Mouse (Mus musculus): ENCODE measurements at regions not wholly inside any gene's neighbourhood (a gene's known extent, or its start where the extent isn't known, plus 50 kb on each side); places are given as distances from the start of the nearest gene placed in this dataset.

DNA sequence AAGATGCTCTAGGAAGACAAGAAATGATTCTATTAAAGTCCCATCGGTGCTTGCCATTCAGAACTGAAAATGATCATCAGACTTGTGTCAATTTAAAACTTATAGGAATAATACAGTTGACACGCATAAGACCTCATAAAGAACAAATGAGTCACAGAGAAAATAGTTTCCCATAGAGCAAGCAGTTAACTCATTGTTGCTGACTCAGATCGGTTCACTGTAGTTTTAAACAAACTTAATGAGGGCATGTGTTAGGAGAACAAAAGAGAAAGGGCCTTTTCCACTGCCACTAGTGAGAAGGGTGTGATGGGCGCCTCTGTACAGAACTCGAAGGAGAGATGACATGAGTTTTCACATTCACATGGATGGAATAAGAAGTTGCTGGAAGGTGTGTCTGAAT, 118.3 kb upstream of the Ifne start:
- Histone ChIP-seq H3K27me3 (ENCODE audit: low read depth, poor library complexity, severe bottlenecking) (no peaks in the 10 kb centered on the region), H3K9me3 (replicated peaks) (no peaks in the 10 kb centered on the region), H3K4me3 (no peak overlapping the region), H3K4me1 (no peaks in the 10 kb centered on the region), H3K27ac (no peak overlapping the region), H3K36me3 (no peaks in the 10 kb centered on the region)
- WGBS, result 91% methylated on average over 5 of the region's 5 CpGs
- no peak for DNase-seq (ENCODE audit: low spot score)

DNA sequence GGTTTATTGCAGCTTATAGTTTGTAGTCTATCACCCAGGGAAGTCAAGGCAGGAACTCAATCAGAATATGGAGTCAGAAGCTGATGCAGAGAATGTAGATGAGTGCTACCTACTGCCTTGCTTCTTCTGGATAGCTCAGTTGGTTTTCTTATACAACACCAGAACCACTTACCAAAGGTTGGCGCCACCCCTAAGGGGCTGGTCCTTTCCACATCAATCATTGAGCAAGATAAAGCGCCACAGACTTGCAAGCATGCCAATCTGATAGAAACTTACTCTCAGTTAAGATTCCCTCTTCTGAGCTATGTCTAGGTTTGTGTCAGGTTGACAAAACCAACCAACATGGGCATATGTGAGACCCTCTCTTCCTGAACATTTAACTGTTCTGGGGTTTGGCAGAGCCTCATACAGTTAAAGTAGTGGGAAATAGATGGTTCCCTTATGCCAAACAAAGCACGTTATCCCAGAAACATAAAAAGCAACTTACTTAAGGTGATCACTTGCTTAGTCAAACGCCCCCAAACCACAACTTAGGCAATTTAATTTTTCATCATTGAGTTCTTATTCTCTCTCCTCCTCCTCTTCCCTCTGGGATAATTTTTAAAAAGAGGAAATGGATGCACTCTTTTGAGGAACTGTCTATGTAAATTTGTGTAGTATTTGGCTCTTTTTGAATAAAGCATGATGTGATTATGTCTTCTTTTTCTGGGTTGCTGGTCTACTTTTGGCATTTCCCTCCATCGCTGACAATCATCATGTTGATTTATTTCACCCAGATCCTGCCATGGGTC, 115.3 kb upstream of the Ifne start:
- no peak for DNase-seq (ENCODE audit: low spot score)
- no peak overlapping the region for H3K4me3 ChIP-seq
- no peaks in the 10 kb centered on the region for H3K36me3 ChIP-seq
- 87% methylated on average over 5 of the region's 5 CpGs for WGBS
- H3K4me1 ChIP-seq, result no peaks in the 10 kb centered on the region
- no peak overlapping the region for H3K27ac ChIP-seq
- H3K27me3 ChIP-seq (ENCODE audit: low read depth, poor library complexity, severe bottlenecking), result no peaks in the 10 kb centered on the region
- no peaks in the 10 kb centered on the region for H3K9me3 ChIP-seq (replicated peaks)

DNA sequence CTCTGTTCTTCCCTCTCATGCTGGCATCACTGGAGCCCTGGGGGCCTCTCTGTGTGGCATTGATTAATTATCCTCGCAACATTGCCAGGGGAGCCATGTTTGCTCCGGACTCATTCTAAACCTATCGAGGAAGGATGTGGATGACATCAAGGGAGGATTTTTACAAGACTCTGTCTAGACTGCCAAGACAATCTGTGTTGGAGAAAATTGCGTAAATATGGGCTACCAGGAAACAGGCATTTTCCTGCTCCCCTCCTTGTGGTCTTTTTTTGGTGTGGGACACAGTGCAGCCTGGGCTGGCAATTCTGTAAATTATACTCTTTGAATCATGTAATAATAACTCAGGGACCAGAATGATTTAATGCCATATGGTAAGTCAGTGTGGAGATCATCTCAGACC, 114.5 kb upstream of the Ifne start:
- Histone ChIP-seq H3K36me3 (no peaks in the 10 kb centered on the region), H3K4me1 (no peaks in the 10 kb centered on the region), H3K9me3 (replicated peaks) (no peaks in the 10 kb centered on the region), H3K4me3 (no peak overlapping the region), H3K27me3 (ENCODE audit: low read depth, poor library complexity, severe bottlenecking) (no peaks in the 10 kb centered on the region), H3K27ac (no peak overlapping the region)
- 85% methylated on average over 4 of the region's 4 CpGs for WGBS
- no peak for DNase-seq (ENCODE audit: low spot score)

DNA sequence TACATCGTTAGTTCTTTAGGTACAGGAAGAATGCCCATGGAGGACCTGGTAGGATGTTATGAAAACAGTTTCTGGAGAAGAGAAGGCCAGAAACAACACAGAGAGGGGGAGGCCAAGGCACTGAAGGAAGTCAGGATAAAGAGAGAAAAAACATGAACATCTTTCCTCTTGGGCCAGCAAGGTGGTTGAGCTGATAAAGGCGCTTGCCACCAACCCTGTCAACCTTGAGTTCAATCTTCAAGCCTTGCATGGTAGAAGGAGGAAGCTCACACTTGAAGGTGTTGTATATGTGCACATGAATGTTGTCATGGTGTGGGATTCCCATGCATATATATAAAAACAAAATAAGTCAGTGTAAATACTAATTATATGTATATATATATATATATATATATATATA, 112.5 kb upstream of the Ifne start:
- H3K9me3 ChIP-seq (replicated peaks), result no peaks in the 10 kb centered on the region
- WGBS, result 89% methylated on average over 2 of the region's 2 CpGs
- no peak for DNase-seq (ENCODE audit: low spot score)
- no peak overlapping the region for H3K27ac ChIP-seq
- H3K36me3 ChIP-seq, result no peaks in the 10 kb centered on the region
- H3K4me3 ChIP-seq, result no peak overlapping the region
- H3K4me1 ChIP-seq, result no peaks in the 10 kb centered on the region
- H3K27me3 ChIP-seq (ENCODE audit: low read depth, poor library complexity, severe bottlenecking), result no peaks in the 10 kb centered on the region

DNA sequence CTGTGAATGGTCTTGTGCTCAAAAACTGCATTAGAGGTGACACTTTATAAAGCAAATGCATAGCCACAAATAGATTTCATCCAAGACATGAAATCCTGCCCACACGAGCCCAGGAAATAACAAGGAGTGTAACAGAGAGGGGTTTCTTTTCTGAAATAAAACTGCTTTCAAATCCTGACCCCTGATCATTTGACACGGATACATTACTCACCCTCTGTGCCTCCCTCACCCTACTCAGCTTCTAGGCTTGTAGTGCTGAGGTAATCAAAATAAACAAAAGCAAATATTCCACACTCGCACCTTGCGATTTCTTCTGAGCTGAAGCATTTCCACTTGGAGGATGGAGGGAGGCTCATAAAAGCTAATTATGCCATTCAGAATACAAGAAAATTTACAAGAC, 108.4 kb upstream of the Ifne start:
- no peak overlapping the region for H3K4me3 ChIP-seq
- no peak for DNase-seq (ENCODE audit: low spot score)
- WGBS, result 71% methylated on average over 4 of the region's 4 CpGs
- no peaks in the 10 kb centered on the region for H3K9me3 ChIP-seq (replicated peaks)
- no peak overlapping the region for H3K27ac ChIP-seq
- no peaks in the 10 kb centered on the region for H3K36me3 ChIP-seq
- H3K4me1 ChIP-seq, result no peaks in the 10 kb centered on the region
- no peaks in the 10 kb centered on the region for H3K27me3 ChIP-seq (ENCODE audit: low read depth, poor library complexity, severe bottlenecking)

DNA sequence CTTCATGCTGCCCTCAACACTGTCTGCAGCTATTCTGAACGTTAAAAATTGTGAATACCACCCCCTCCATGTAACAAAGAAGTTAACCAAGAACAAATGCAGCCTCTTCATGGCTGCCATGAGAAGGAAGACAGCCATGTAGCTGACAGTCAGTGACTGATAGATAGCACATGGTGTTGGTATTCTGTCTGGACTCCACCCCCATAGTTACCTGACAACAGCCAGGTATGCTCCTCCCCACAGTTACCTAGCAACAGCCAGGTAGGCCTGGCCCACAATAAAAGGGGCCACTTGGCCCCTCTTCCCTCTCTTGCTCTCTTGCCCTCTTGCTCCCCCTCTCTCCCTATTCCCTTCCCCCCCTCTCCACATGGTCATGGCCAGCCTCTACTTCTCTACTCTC, 107.1 kb upstream of the Ifne start:
- H3K4me3 ChIP-seq, result no peak overlapping the region
- H3K27me3 ChIP-seq (ENCODE audit: low read depth, poor library complexity, severe bottlenecking), result no peaks in the 10 kb centered on the region
- no peaks in the 10 kb centered on the region for H3K4me1 ChIP-seq
- no peaks in the 10 kb centered on the region for H3K36me3 ChIP-seq
- no peak for DNase-seq (ENCODE audit: low spot score)
- H3K27ac ChIP-seq, result no peak overlapping the region
- WGBS, result 76% methylated on average over 1 of the region's 1 CpGs
- H3K9me3 ChIP-seq (replicated peaks), result no peaks in the 10 kb centered on the region

DNA sequence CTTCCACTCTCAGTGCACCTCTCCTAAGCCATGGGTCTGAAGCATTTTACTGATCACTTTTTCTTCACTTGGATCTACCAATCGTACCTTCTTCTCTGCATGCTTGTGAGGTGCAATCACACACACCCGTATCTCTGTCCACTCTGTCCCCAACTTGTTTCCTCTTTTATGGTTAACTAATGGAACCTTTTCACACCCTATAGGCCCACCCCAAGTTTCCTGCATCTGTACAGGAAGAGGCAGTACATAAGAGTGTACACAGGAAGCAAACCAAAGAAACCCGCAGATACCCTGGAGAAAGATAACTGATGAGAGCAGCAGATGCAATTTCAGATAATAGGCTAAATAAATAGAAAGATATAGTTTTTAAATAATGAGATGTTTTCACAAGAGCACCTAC, 102.5 kb upstream of the Ifne start:
- no peak overlapping the region for H3K27ac ChIP-seq
- no peaks in the 10 kb centered on the region for H3K9me3 ChIP-seq (replicated peaks)
- WGBS, result 84% methylated on average over 3 of the region's 3 CpGs
- H3K4me3 ChIP-seq, result no peak overlapping the region
- no peak for DNase-seq (ENCODE audit: low spot score)
- H3K36me3 ChIP-seq, result no peaks in the 10 kb centered on the region
- no peaks in the 10 kb centered on the region for H3K27me3 ChIP-seq (ENCODE audit: low read depth, poor library complexity, severe bottlenecking)
- no peaks in the 10 kb centered on the region for H3K4me1 ChIP-seq

DNA sequence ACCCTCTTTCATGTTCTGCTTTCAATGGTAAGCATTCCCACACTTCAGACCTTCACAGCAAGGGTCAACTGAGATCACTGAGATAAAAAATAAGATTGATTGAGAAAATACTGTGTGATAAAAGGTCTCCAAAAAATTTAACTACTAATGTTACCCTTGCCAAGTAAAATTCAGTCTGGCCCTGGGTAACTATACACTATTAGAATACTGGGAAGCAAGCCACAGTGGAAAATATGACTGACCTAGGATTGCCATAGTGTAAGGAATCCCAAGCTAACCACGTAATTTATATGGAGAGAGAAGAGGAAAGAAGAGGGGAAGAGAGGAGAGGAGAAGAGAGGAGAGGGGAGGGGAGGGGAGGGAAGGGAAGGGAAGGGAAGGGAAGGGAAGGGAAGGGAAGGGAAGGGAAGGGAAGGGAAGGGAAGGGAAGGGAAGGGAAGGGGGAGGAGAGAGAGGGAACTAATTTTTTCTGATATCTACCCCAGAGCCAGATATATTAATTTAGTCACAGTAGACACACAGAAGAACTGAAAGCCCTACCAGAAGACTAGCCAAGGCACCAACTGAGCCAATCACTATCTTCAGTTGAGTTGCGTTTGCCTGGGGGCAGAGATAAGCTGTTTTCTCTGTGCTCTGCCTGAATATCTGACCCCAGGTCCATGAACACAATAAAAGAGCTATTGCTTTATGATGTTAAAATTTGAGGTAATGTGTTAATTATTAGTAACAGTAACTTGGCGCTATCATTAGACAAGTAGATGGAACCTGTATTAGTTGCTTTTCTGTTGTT, 97.3 kb upstream of the Ifne start:
- DNase-seq (ENCODE audit: low spot score), result no peak
- Histone ChIP-seq H3K27ac (no peak overlapping the region), H3K9me3 (replicated peaks) (no peaks in the 10 kb centered on the region), H3K4me1 (no peaks in the 10 kb centered on the region), H3K27me3 (ENCODE audit: low read depth, poor library complexity, severe bottlenecking) (no peaks in the 10 kb centered on the region), H3K4me3 (no peak overlapping the region), H3K36me3 (no peaks in the 10 kb centered on the region)
- WGBS, result 80% methylated on average over 3 of the region's 3 CpGs

DNA sequence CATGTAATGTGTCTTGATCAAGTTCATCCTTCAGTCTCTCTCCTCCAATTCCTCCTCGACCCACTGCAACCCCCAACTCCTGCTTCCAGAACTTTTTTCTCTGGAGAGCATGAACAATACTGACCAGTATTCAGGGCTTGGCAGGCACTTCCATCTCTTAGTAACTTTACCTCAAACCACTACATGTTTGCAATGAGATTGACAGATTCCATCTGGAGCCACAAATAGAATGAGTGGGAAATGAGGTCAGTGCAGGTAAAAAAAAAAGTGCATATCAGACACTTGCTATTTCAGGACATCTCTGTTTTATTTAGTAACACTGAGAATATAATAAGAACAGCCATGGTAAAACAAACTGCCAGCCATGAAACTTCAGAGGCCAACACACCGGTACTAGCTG, 94.5 kb upstream of the Ifne start:
- DNase-seq (ENCODE audit: low spot score), result no peak
- H3K4me3 ChIP-seq, result no peak overlapping the region
- H3K36me3 ChIP-seq, result no peaks in the 10 kb centered on the region
- no peak overlapping the region for H3K27ac ChIP-seq
- no peaks in the 10 kb centered on the region for H3K27me3 ChIP-seq (ENCODE audit: low read depth, poor library complexity, severe bottlenecking)
- WGBS, result 86% methylated on average over 2 of the region's 2 CpGs
- no peaks in the 10 kb centered on the region for H3K9me3 ChIP-seq (replicated peaks)
- H3K4me1 ChIP-seq, result no peaks in the 10 kb centered on the region

DNA sequence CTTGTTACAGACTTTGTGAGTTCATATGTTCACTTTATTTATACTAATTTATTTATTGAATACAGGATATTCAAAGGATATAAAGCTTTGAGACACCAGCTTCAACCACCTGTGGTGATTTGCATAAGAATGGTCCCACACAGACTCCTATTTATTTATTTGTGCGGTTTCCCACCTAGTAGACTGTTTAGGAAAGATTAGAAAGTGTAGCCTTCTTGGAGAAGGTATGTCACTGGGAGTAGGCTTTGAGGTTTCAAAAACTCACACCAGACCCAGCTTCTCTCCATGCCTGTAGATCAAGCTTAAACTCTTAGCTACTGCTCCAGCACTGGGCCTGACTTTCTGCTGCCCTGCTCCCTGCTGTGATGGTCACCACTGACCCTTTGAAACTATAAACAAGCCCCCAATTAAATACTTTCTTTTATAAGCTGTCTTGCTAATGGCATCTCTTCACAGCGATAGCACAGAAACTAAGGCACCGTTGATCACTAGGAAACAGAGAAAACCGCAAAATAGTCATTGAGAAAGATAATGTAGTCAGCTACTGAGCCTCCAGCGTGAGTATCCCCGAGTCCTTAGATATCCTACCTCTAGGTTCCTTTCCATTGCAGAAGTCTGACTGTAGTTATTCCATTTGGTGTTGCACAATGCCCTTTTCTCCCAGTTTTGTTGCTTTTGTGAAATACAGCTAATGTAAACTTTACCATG, 89.3 kb upstream of the Ifne start:
- Histone ChIP-seq H3K4me1 (no peaks in the 10 kb centered on the region), H3K36me3 (no peaks in the 10 kb centered on the region)
- WGBS, result 65% methylated on average over 6 of the region's 6 CpGs

DNA sequence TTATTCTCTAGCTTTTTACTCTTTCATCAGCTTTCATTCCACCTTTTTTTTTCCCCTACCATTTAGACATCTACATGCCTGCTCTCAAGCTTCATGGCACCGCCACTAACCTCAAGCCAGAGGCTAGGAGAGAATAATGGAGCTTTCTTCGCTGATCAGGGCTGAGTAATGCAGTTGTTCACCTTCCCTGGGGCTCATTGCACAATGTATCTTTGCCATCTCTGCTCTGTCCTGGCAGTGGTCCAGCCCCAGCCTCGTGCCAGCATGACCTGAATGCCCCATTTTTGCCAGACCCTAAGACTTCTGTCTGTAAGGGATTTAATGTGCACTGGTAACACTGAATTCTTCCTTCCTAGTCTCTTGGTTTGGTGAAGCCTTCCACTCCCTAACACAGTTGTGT, 79.6 kb upstream of the Ifne start:
- no peaks in the 10 kb centered on the region for H3K36me3 ChIP-seq
- no peaks in the 10 kb centered on the region for H3K27me3 ChIP-seq (ENCODE audit: low read depth, poor library complexity, severe bottlenecking)
- no peak overlapping the region for H3K4me3 ChIP-seq
- H3K9me3 ChIP-seq (replicated peaks), result no peaks in the 10 kb centered on the region
- no peaks in the 10 kb centered on the region for H3K4me1 ChIP-seq
- no peak overlapping the region for H3K27ac ChIP-seq
- WGBS, result 81% methylated on average over 3 of the region's 3 CpGs
- DNase-seq (ENCODE audit: low spot score), result no peak

More for the DNA sequence above, 89.3 kb upstream of the Ifne start:
- Histone ChIP-seq H3K27me3 (ENCODE audit: low read depth, poor library complexity, severe bottlenecking) (no peaks in the 10 kb centered on the region), H3K27ac (no peak overlapping the region), H3K4me3 (no peak overlapping the region), H3K9me3 (replicated peaks) (no peaks in the 10 kb centered on the region)
- DNase-seq (ENCODE audit: low spot score), result no peak

DNA sequence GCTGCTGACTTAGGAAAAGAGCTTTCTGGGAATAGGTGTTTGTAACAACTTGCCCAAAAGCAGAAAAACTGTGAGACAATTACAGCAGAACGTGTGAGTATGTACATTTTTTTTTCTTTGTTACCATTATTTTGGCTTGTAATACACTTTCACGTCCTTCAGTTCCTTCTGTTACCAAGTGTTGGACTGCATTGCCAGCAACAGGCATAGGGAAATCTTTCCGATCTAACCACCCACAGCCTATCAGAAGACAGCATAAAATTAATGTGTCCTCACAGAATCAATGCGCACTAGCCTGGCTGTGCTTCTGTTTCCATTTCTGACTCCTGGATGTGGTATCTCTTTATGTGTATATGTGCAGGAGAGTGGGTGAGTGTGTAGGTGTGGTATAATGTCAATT, 76.6 kb upstream of the Ifne start:
- H3K4me1 ChIP-seq, result no peaks in the 10 kb centered on the region
- DNase-seq (ENCODE audit: low spot score), result no peak
- 70% methylated on average over 4 of the region's 4 CpGs for WGBS
- no peaks in the 10 kb centered on the region for H3K36me3 ChIP-seq
- no peak overlapping the region for H3K27ac ChIP-seq
- no peaks in the 10 kb centered on the region for H3K27me3 ChIP-seq (ENCODE audit: low read depth, poor library complexity, severe bottlenecking)
- H3K4me3 ChIP-seq, result no peak overlapping the region
- no peaks in the 10 kb centered on the region for H3K9me3 ChIP-seq (replicated peaks)

DNA sequence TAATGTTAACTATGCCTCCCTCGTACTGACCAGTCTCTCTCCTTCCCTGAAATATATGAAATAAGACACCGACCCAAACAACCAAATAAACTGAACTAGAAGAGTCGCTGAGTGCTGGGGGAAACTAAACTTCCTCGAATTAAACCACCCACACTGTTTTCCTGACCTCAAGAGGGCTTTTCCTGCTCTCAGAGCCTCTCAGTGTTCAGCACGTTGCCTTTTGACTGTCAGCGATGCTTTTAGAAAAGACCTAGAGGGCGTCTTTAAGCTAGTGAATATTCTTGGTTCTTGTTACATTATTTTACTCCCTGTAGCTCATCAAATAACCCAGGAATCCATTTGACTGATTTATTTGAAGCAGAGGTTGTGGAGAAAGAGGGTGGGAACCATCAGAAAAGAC, 76.2 kb upstream of the Ifne start:
- Histone ChIP-seq H3K4me3 (no peak overlapping the region), H3K27ac (no peak overlapping the region), H3K4me1 (no peaks in the 10 kb centered on the region), H3K9me3 (replicated peaks) (no peaks in the 10 kb centered on the region), H3K27me3 (ENCODE audit: low read depth, poor library complexity, severe bottlenecking) (no peaks in the 10 kb centered on the region), H3K36me3 (no peaks in the 10 kb centered on the region)
- 44% methylated on average over 7 of the region's 7 CpGs for WGBS
- DNase-seq (ENCODE audit: low spot score), result no peak

All from limb, embryonic 10.5 days (tissue).